Mouse (Mus musculus) forebrain, embryonic 16.5 days (tissue): ENCODE measurements around the gene Unc13b. TPM values are rescaled to one million over a fixed set of nuclear protein-coding genes. Genes with fewer than 3 reads are reported as not detected.

Source experiments
- ATAC-seq: fragments of 200-750 bp; cut with Nextera tagmentation; 2 replicates; pipeline ENCODE4 v1.8.0; 2017; ENCODE audit warnings: mild to moderate bottlenecking, moderate library complexity
- H3K27ac ChIP-seq: fragments of 300-500 bp; sonication (generic); 2 replicates; pipeline ENCODE4 v1.5.1; 2014; ENCODE audit warnings: low read length, control low read depth
- H3K27me3 ChIP-seq: fragments of 300-500 bp; sonication (generic); replicated peaks from 2 replicates; pipeline ENCODE4 v1.6.1; 2014; ENCODE audit warnings: low read length; ENCODE audit not compliant: control insufficient read depth, insufficient read depth
- H3K36me3 ChIP-seq: fragments of 300-500 bp; sonication (generic); 2 replicates; pipeline ENCODE4 v1.6.1; 2014; ENCODE audit not compliant: control insufficient read depth, insufficient read depth
- H3K4me1 ChIP-seq: fragments of 300-500 bp; sonication (generic); replicated peaks from 2 replicates; pipeline ENCODE4 v1.6.1; 2014; ENCODE audit warnings: low read length; ENCODE audit not compliant: control insufficient read depth, insufficient read depth
- H3K4me2 ChIP-seq: fragments of 300-500 bp; sonication (generic); 2 replicates; pipeline ENCODE4 v1.6.1; 2014; ENCODE audit warnings: mild to moderate bottlenecking, low read length, control low read depth
- H3K4me3 ChIP-seq: fragments of 300-500 bp; sonication (generic); replicated peaks from 2 replicates; pipeline ENCODE4 v1.5.1; 2014; ENCODE audit warnings: mild to moderate bottlenecking, low read length, control low read depth
- H3K9ac ChIP-seq: fragments of 300-500 bp; sonication (generic); replicated peaks from 2 replicates; pipeline ENCODE4 v1.6.1; 2014; ENCODE audit warnings: low read depth, low read length, control low read depth
- H3K9me3 ChIP-seq: fragments of 300-500 bp; sonication (generic); 2 replicates; pipeline ENCODE4 v1.6.1; 2016; ENCODE audit warnings: low read length; ENCODE audit not compliant: control insufficient read depth
- WGBS: fragments of 180-500 bp; shearing (Covaris S2); extraction: QIAGEN DNeasy Blood & Tissue Kit; methylation state at CpG from one replicate; pipeline ENCODE4 v1.1.7; 2014; 5-methylcytosine and 5-hydroxymethylcytosine counted together
- polyA plus RNA-seq: library from polyadenylated mRNA; unstranded; fragments of >200 nt; fragmentation: Nextera tagmentation; extraction: Ambion mirVana; gene quantifications from 2 replicates; pipeline ENCODE4 v1.2.1, GENCODE M21; 2015

Gene Unc13b
- polyA plus RNA-seq, 1 experiment from 2014 or later = 21.6 TPM

DNA sequence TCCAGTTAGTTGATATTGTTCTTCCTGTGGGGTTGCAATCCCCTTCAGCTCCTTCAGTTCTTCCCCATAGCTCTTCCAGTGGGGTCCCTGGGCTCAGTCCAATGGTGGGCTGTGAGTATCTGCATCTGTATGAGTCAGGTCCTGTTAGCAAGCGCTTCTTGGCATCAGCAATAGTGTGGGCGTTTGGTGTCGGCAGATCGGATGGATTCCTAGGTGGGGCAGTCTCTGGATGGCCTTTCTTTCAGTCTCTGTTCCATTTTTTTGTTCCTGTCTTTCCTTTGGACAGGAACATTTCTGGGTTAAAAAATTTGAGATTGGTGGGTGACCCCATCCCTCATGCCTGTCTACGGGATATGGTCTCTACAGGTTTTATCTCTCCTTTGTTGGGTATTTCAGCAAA, 226.7 kb downstream of the Unc13b start:
- Histone ChIP-seq H3K36me3 (no peaks in the 10 kb centered on the region), H3K9ac (no peak overlapping the region), H3K27ac (no peak overlapping the region), H3K9me3 (no peaks in the 10 kb centered on the region), H3K4me1 (no peaks in the 10 kb centered on the region), H3K27me3 (no peaks in the 10 kb centered on the region), H3K4me3 (no peak overlapping the region), H3K4me2 (no peak overlapping the region)
- WGBS = 93% methylated on average over 5 of the region's 5 CpGs
- no peak for ATAC-seq

DNA sequence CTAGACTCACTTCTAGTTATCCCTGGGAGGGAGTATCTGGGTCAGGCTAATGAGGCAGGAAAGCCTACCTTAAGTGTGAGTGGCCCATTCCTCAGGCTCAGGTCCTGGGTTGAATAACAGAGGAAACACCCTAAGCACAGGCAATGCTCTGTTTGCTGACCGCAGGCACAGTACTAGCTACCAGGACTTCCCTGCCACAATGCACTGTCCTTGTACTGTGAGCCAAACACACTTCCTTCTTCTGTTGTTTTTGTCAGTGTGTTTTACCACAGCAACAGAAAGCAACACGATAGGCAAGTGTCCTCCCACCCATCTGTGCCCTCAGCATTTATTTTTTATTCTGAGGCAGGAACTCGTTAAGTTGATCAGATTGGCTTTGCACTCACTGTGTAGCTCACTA, 228.6 kb downstream of the Unc13b start:
- H3K36me3 ChIP-seq = no peaks in the 10 kb centered on the region
- no peak for ATAC-seq
- H3K9me3 ChIP-seq = no peaks in the 10 kb centered on the region
- no peak overlapping the region for H3K4me2 ChIP-seq
- no peak overlapping the region for H3K27ac ChIP-seq
- H3K4me3 ChIP-seq = no peak overlapping the region
- 55% methylated on average over 3 of the region's 3 CpGs for WGBS
- H3K9ac ChIP-seq = no peak overlapping the region
- H3K27me3 ChIP-seq = no peaks in the 10 kb centered on the region
- no peaks in the 10 kb centered on the region for H3K4me1 ChIP-seq

DNA sequence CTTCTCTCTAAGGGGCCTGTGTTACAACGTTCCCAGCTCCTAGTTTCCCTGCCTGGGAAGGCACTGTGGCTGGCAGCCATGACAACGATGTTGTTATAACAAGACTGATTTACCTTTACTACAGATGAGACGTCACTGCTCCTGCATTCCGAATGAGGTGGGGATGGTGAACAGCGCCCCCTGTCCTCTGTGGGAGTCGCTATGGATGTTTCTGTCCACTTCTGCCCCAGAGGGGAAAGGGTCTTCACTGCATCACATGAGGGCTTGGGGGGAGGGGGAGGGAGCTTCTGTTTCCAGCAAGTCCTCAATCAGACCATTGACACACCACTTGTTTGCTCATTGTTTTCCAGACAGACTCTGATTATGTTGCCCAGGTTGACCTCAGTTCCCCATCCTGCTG, 235.2 kb downstream of the Unc13b start:
- Histone ChIP-seq H3K36me3 (no peaks in the 10 kb centered on the region), H3K4me3 (no peak overlapping the region), H3K9me3 (no peaks in the 10 kb centered on the region), H3K4me1 (no peaks in the 10 kb centered on the region), H3K4me2 (no peak overlapping the region), H3K9ac (no peak overlapping the region), H3K27me3 (no peaks in the 10 kb centered on the region), H3K27ac (no peak overlapping the region)
- WGBS = 38% methylated on average over 6 of the region's 6 CpGs
- no peak for ATAC-seq

DNA sequence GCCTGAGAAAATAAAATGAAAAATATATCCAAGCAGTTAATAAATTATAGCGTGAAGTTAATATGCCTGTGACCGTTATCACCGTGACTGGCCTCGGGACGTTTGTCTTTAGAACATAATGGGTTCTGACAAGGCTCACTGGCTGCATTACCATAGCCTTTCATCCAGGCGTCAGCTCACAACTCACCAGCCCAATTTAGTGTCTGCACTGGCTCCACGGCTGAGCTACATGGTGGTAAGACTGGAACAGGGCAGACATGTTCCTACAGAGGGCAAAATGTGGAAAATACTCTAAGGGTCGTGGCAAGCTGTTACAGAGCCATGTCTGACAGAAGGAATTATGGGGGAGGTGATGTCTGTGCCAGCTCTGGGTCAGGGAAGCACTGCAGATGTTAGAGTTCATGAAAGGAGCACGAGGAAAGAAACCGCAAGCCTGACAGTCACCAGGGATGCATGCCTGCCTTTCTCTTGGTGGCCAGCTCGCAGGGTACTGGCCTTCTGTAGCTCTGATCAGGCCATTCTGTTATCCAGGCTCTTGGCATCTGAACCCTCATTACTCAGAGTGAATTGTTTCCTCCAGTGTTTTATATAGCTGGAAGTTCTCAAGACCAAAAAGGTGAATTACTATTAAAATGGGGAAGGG, 251.1 kb downstream of the Unc13b start:
- no peak overlapping the region for H3K4me3 ChIP-seq
- H3K9me3 ChIP-seq = no peaks in the 10 kb centered on the region
- no peak for ATAC-seq
- H3K4me1 ChIP-seq = no peaks in the 10 kb centered on the region; the same call in 1 of the 2 replicates
- no peak overlapping the region for H3K27ac ChIP-seq
- WGBS = 33% methylated on average over 11 of the region's 11 CpGs
- no peaks in the 10 kb centered on the region for H3K27me3 ChIP-seq
- no peak overlapping the region for H3K4me2 ChIP-seq
- H3K36me3 ChIP-seq = no peaks in the 10 kb centered on the region
- H3K9ac ChIP-seq = no peak overlapping the region

Other genes with a start within 250 kb of the Unc13b start
- 0.15 TPM in 1 of 2 replicates, not detected in the other for gene Fam205a1, start 205.1 kb upstream of the Unc13b start, polyA plus RNA-seq
- gene Gm12394, start 202.2 kb upstream of the Unc13b start, polyA plus RNA-seq = 0.24 and 0.49 TPM in 2 replicates
- gene Fam205c, start 184.7 kb upstream of the Unc13b start, polyA plus RNA-seq = 1.4 and 1.6 TPM in 2 replicates
- 25.2 and 33.6 TPM in 2 replicates for gene Phf24, start 142.3 kb upstream of the Unc13b start, polyA plus RNA-seq
- gene Dnajb5, start 109.1 kb upstream of the Unc13b start, polyA plus RNA-seq = 56.0 and 82.4 TPM in 2 replicates
- gene 1700022I11Rik, start 89.3 kb upstream of the Unc13b start, polyA plus RNA-seq = 0.51 and 0.60 TPM in 2 replicates
- gene Vcp, start 58.4 kb upstream of the Unc13b start, polyA plus RNA-seq = 509 and 532 TPM in 2 replicates
- gene Fancg, start 48.4 kb upstream of the Unc13b start, polyA plus RNA-seq = 32.8 and 33.2 TPM in 2 replicates
- gene Pigo, start 33.1 kb upstream of the Unc13b start, polyA plus RNA-seq = 20.9 and 24.5 TPM in 2 replicates
- 237 and 238 TPM in 2 replicates for gene Stoml2, start 27.2 kb upstream of the Unc13b start, polyA plus RNA-seq
- 39.2 and 48.2 TPM in 2 replicates for gene Fam214b, start 12.7 kb upstream of the Unc13b start, polyA plus RNA-seq
- 0.39 and 0.63 TPM in 2 replicates for gene Atp8b5, start 208.2 kb downstream of the Unc13b start, polyA plus RNA-seq